Comparison of ENCODE assay signal across 12 mouse cellular contexts in the genomic region with DNA sequence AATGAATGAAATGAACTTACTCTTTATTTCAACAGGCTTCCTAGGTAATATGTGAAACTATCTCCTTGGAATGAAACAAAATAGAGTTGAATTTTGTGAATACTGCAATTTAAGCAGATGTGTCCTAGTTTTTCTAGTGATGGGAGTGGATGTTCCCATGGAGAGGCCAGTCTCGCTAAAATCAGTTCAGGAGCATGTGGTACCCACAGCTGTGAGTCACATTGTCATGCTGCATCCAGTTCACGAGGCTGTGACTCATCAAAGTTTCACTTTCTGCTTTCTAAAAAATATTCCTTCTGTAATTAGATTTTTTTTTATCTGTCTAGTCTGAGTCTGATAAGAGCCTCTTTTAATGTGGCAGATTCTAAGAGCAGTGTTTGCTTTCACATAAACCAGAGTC.
DNase-seq lines count a peak whose midpoint lies in the region; TF ChIP-seq lines count a peak whose summit lies in the region.
"Had no signal": no experiment of that assay in that cellular context is flagged by ENCODE, and none has a peak within 500 bp of the region (broad histone marks: within the 10 kb centered on the region; RNA-seq: fewer than 3 reads in every experiment).

No protein-coding gene starts in this region.

- H3K4me3 ChIP-seq in myocyte = no peak overlapping the region
- H3K4me3 ChIP-seq: hindbrain, embryonic 13.5 days; lung, embryonic 15.5 days had no signal

- H3K79me2 ChIP-seq in myocyte (ENCODE audit: control insufficient read depth, insufficient read depth) = no peaks in the 10 kb centered on the region

- H3K4me2 ChIP-seq in myocyte (ENCODE audit: low read depth) = peak overlapping the region; percentile 38
- H3K4me2 ChIP-seq: hindbrain, embryonic 13.5 days; lung, embryonic 15.5 days had no signal

- no peaks in the 10 kb centered on the region for H3K27me3 ChIP-seq in myocyte (ENCODE audit: control insufficient read depth, insufficient read depth, insufficient read length)
- H3K27me3 ChIP-seq: hindbrain, embryonic 13.5 days; lung, embryonic 15.5 days had no signal

- H3ac ChIP-seq in myocyte (ENCODE audit: control insufficient read depth, insufficient read length) = no peak overlapping the region

- TF ChIP-seq POLR2A in myocyte (IDR thresholded peaks at IDR 0.05; ENCODE audit: insufficient read length, low read depth) = no peak

- DNase-seq in 3134 (ENCODE audit: extremely low read depth, insufficient read length, low spot score) = peak; percentile 17
- DNase-seq in fibroblast of lung, adult 2 months (ENCODE audit: low read depth) = peak; percentile 15
- peak; percentile 48 for DNase-seq in layer of hippocampus, adult 9-10 months (ENCODE audit: low spot score)
- no peak for DNase-seq in urinary bladder, adult 18-20 months (ENCODE audit: low spot score in 2 of 2)
- no peak for DNase-seq in kidney, postnatal 25 days
- DNase-seq in thymus, postnatal 25 days = no peak
- DNase-seq: cerebellum, adult 18-20 months; forebrain, postnatal 0 days; thymus, postnatal 36 days had no signal

- no peaks in the 10 kb centered on the region for H3K36me3 ChIP-seq in myocyte (ENCODE audit: control insufficient read depth, insufficient read depth)
- H3K36me3 ChIP-seq: hindbrain, embryonic 13.5 days; lung, embryonic 15.5 days had no signal

TF ChIP-seq in myocyte, 11 proteins besides CTCF, POLR2A, EP300 and RAD21:
- TF ChIP-seq USF1 (IDR thresholded peaks at IDR 0.05; ENCODE audit: low read depth) = no peak
- no peak for TF ChIP-seq E2F4 (IDR thresholded peaks at IDR 0.05; ENCODE audit: insufficient read depth)
- TF ChIP-seq MYOG (IDR thresholded peaks at IDR 0.05; ENCODE audit: control insufficient read depth in 1 of 3, insufficient read depth in 1 of 3, insufficient read length in 2 of 3, low read depth in 2 of 3) = no peak
- no peak for TF ChIP-seq SRF (IDR thresholded peaks at IDR 0.05; ENCODE audit: control insufficient read depth, insufficient read length, low read depth)
- no peak for TF ChIP-seq TCF3 (IDR thresholded peaks at IDR 0.05; ENCODE audit: insufficient read length, low read depth)
- no peak for TF ChIP-seq CEBPB (IDR thresholded peaks at IDR 0.05; ENCODE audit: insufficient read depth, poor library complexity, severe bottlenecking)
- TF ChIP-seq POLR2AphosphoS2 (IDR thresholded peaks at IDR 0.05; ENCODE audit: insufficient read length, low read depth) = no peak
- no peak for TF ChIP-seq TCF12 (IDR thresholded peaks at IDR 0.05; ENCODE audit: insufficient read depth, poor library complexity, severe bottlenecking)
- no peak for TF ChIP-seq MAX (IDR thresholded peaks at IDR 0.05; ENCODE audit: low read depth)
- TF ChIP-seq MYOD1 (IDR thresholded peaks at IDR 0.05; ENCODE audit: control insufficient read depth in 1 of 3, insufficient read length in 2 of 3, low read depth in 2 of 3) = no peak
- no peak for TF ChIP-seq REST (IDR thresholded peaks at IDR 0.05; ENCODE audit: insufficient read depth, insufficient read length)

Comparison
In these comparisons a context has a peak if more than half of its experiments do, and no peak if none do; other contexts are left out.
1. DNase-seq: peak in 3134 (single experiment), fibroblast of lung, adult 2 months (single experiment) and layer of hippocampus, adult 9-10 months (single experiment); none in urinary bladder, adult 18-20 months (0 of 2), kidney, postnatal 25 days (0 of 2) and thymus, postnatal 25 days (single experiment).